Mouse (Mus musculus): ENCODE results near the gene Lrr1. TPM values are rescaled to one million over a fixed set of nuclear protein-coding genes. Genes with fewer than 3 reads are reported as not detected.
A peak's percentile ranks its signal among the peaks of the same experiment; 100 is the strongest.
"Not testable (repeated sequence)": the region's sequence is repeated elsewhere in the genome, so short reads cannot be mapped to it uniquely, and the experiment has no call there.

Gene Lrr1
- polyA plus RNA-seq, 1 experiment from 2014 or later, result 31.1 TPM

DNA sequence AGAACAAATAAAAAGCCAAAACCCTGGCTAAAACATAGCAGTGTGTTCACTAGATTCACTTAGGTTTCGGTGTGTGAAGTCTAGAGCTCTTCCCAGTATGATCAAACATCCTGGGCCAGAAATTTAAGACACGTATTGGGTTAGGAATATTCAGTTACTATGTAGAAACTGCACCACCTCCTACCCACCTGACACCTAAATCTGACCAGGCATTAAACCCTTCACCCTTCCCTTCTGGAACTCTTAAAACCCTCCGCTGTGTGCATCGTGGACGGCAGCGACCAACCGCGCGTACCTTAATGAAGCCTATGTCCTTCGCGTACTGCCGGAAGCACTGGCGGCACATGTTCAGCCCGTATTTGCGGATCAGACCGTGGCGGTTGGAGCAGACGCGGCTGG is 10.2 kb upstream of the Lrr1 start:
- Histone ChIP-seq H3K4me2 (peak overlapping the region; percentile 53), H3K9ac (ENCODE audit: low read length) (peak overlapping the region; percentile 93), H3K4me1 (ENCODE audit: control insufficient read depth, insufficient read depth, low read length) (peaks cover 3% of the 10 kb centered on the region; the same call in 1 of the 2 replicates), H3K27ac (ENCODE audit: low read depth, low read length) (peak overlapping the region; percentile 83), H3K9me3 (ENCODE audit: control insufficient read depth, low read length) (no peaks in the 10 kb centered on the region), H3K36me3 (ENCODE audit: control insufficient read depth, insufficient read depth, low read length) (no peaks in the 10 kb centered on the region; the same call in 1 of the 2 replicates), H3K4me3 (ENCODE audit: low read depth, low read length) (peak overlapping the region; percentile 71), H3K27me3 (ENCODE audit: control insufficient read depth, insufficient read depth, low read length) (no peaks in the 10 kb centered on the region)
- ATAC-seq (ENCODE audit: low FRiP score) (no peak), DNase-seq (ENCODE audit: low spot score, missing footprints) (no peak)
- under 1% methylated on average over 19 of the region's 19 CpGs for WGBS

DNA sequence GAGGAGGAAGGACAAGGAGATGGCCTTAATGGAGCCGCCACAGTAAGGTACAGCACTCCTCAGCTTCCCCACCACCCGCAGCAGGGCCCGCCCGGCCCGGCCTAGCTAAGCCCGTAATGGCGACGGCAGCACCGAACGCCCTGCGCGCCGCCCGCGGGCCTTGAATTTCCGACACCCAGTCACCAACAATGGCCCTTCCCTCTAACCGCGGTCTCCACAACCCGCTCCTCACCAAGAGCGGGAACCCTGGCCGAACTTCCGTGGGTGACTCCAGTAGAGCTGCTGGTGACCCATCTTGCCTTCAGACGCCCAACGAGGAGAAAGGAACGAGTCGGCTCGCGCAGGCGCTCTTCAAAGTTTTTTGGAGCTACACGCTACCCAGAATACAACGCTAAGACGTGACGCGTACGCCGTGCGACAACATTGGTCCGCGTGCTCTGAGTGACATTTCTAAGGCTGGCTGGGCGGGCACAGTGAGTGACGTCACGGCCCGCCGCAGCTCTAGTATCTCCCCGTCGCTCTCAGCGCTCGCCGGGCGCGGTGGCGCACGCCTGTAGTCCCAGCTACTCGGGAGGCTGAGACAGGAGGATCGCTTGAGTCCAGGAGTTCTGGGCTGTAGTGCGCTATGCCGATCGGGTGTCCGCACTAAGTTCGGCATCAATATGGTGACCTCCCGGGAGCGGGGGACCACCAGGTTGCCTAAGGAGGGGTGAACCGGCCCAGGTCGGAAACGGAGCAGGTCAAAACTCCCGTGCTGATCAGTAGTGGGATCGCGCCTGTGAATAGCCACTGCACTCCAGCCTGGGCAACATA is 9.6 kb upstream of the Lrr1 start, which contains the start of gene Rps29:
Gene Rps29 (minus strand): TSS at position 422 of the 813 bp plus-strand sequence.
- Histone ChIP-seq H3K9ac (ENCODE audit: low read length) (peak within 1 kb of the TSS; percentile 93), H3K4me2 (peak within 1 kb of the TSS; percentile 53), H3K4me3 (ENCODE audit: low read depth, low read length) (peak within 1 kb of the TSS; percentile 71), H3K27ac (ENCODE audit: low read depth, low read length) (peak within 1 kb of the TSS; percentile 83)
- ATAC-seq (ENCODE audit: low FRiP score), result peak; percentile 99
- DNase-seq (ENCODE audit: low spot score, missing footprints), result peak; percentile 100
- H3K4me1 ChIP-seq (ENCODE audit: control insufficient read depth, insufficient read depth, low read length); H3K9me3 ChIP-seq (ENCODE audit: control insufficient read depth, low read length); H3K27me3 ChIP-seq (ENCODE audit: control insufficient read depth, insufficient read depth, low read length); H3K36me3 ChIP-seq (ENCODE audit: control insufficient read depth, insufficient read depth, low read length): not testable (repeated sequence)
- WGBS, result under 1% methylated on average over 58 of the region's 68 CpGs

DNA sequence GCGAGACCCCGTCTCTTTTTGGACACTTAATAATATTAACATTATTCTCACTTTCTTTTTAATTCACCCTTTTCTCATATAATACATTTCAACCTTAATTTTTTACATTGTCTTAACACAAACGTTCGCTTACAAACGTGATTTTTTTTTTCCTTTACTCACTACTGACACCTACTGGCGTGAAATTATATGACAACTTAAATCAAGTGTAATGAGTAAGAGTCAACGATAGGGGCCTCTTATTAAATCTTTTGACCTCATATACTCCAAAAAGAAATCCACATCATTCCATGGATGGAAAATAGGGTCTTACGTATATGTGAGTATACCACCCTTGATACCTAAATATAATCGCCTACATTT is 9.1 kb upstream of the Lrr1 start:
- no peak overlapping the region for H3K9ac ChIP-seq (ENCODE audit: low read length)
- no peaks in the 10 kb centered on the region for H3K27me3 ChIP-seq (ENCODE audit: control insufficient read depth, insufficient read depth, low read length)
- no peaks in the 10 kb centered on the region; the same call in 1 of the 2 replicates for H3K36me3 ChIP-seq (ENCODE audit: control insufficient read depth, insufficient read depth, low read length)
- H3K27ac ChIP-seq (ENCODE audit: low read depth, low read length), result no peak overlapping the region
- no peak; the same call in 1 of the 2 replicates for ATAC-seq (ENCODE audit: low FRiP score)
- no peak overlapping the region for H3K4me3 ChIP-seq (ENCODE audit: low read depth, low read length)
- no peaks in the 10 kb centered on the region for H3K9me3 ChIP-seq (ENCODE audit: control insufficient read depth, low read length)
- H3K4me2 ChIP-seq, result no peak overlapping the region; the same call in 1 of the 2 replicates
- peak; percentile 97 for DNase-seq (ENCODE audit: low spot score, missing footprints)
- 8% methylated on average over 9 of the region's 9 CpGs for WGBS
- peaks cover 3% of the 10 kb centered on the region; the same call in 1 of the 2 replicates for H3K4me1 ChIP-seq (ENCODE audit: control insufficient read depth, insufficient read depth, low read length)

DNA sequence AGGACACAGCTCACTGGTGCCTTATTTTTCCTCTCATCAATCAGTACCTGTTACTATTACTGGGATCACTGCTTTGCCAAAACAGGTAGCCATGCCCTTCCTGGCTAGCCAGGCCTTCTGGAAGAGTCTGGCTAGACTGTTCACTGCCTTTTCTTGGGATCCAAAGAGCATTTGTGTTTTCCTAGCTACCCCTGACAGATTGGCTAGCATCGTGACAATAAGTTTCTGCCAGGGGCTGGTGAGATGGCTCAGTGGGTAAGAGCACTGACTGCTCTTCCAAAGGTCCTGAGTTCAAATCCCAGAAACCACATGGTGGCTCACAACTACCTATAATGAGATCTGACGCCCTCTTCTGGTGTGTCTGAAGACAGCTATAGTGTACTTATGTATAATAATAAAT is 7.9 kb upstream of the Lrr1 start:
- H3K9ac ChIP-seq (ENCODE audit: low read length); H3K4me1 ChIP-seq (ENCODE audit: control insufficient read depth, insufficient read depth, low read length); H3K36me3 ChIP-seq (ENCODE audit: control insufficient read depth, insufficient read depth, low read length); DNase-seq (ENCODE audit: low spot score, missing footprints); H3K4me3 ChIP-seq (ENCODE audit: low read depth, low read length); H3K4me2 ChIP-seq; H3K27ac ChIP-seq (ENCODE audit: low read depth, low read length); ATAC-seq (ENCODE audit: low FRiP score); H3K27me3 ChIP-seq (ENCODE audit: control insufficient read depth, insufficient read depth, low read length); H3K9me3 ChIP-seq (ENCODE audit: control insufficient read depth, low read length): not testable (repeated sequence)
- 75% methylated on average over 2 of the region's 2 CpGs for WGBS

DNA sequence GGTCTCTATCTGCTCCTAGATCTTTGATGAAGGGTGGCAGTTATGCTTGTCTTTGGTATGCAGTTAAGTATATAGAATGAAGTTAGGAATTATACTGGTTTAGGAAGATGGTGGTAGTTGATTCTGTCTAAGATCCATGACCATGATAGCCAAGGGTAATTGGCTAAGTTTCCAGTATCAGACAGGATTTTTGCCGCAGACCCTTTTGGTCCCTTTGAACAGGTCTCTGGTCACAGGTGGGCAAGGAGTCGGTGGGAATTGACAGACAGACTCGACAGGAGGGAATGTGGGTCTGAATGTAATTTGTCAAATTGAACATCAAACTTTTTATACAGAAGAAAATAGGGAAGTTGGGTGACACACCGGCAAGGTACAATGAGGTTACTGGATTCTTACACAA is 5.0 kb upstream of the Lrr1 start:
- not testable (repeated sequence) for H3K27ac ChIP-seq (ENCODE audit: low read depth, low read length); H3K36me3 ChIP-seq (ENCODE audit: control insufficient read depth, insufficient read depth, low read length); H3K9me3 ChIP-seq (ENCODE audit: control insufficient read depth, low read length); H3K4me2 ChIP-seq; H3K27me3 ChIP-seq (ENCODE audit: control insufficient read depth, insufficient read depth, low read length); H3K4me3 ChIP-seq (ENCODE audit: low read depth, low read length); H3K9ac ChIP-seq (ENCODE audit: low read length); H3K4me1 ChIP-seq (ENCODE audit: control insufficient read depth, insufficient read depth, low read length); ATAC-seq (ENCODE audit: low FRiP score)
- WGBS, result 86% methylated on average over 4 of the region's 4 CpGs
- peak; percentile 53 for DNase-seq (ENCODE audit: low spot score, missing footprints)

DNA sequence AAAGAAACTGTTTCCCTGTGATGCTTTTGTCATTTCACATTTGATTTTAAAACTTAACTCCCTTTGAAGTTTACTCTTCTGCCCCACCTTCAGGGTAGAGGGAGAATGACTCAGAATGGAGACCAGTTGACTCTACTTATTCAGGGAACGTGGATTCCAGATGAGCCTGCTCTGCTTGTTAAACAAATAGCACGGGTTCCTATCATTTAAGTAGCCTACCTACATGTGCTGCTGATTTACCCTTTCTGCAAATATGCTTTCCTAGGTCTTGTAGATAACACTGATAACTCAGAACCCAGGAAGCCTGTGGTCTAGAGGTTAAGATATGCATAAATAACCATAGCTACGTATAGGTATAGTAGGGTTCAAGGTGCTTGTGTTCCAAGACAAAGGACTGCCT is 3.7 kb upstream of the Lrr1 start:
- ATAC-seq (ENCODE audit: low FRiP score) (no peak), DNase-seq (ENCODE audit: low spot score, missing footprints) (peak; percentile 47)
- Histone ChIP-seq H3K4me1 (ENCODE audit: control insufficient read depth, insufficient read depth, low read length) (peaks cover 4% of the 10 kb centered on the region; the same call in 1 of the 2 replicates), H3K9ac (ENCODE audit: low read length) (no peak overlapping the region), H3K4me2 (no peak overlapping the region), H3K27ac (ENCODE audit: low read depth, low read length) (no peak overlapping the region), H3K9me3 (ENCODE audit: control insufficient read depth, low read length) (no peaks in the 10 kb centered on the region), H3K36me3 (ENCODE audit: control insufficient read depth, insufficient read depth, low read length) (no peaks in the 10 kb centered on the region), H3K27me3 (ENCODE audit: control insufficient read depth, insufficient read depth, low read length) (no peaks in the 10 kb centered on the region), H3K4me3 (ENCODE audit: low read depth, low read length) (no peak overlapping the region)
- 65% methylated on average over 3 of the region's 3 CpGs for whole genome bisulfite sequencing

DNA sequence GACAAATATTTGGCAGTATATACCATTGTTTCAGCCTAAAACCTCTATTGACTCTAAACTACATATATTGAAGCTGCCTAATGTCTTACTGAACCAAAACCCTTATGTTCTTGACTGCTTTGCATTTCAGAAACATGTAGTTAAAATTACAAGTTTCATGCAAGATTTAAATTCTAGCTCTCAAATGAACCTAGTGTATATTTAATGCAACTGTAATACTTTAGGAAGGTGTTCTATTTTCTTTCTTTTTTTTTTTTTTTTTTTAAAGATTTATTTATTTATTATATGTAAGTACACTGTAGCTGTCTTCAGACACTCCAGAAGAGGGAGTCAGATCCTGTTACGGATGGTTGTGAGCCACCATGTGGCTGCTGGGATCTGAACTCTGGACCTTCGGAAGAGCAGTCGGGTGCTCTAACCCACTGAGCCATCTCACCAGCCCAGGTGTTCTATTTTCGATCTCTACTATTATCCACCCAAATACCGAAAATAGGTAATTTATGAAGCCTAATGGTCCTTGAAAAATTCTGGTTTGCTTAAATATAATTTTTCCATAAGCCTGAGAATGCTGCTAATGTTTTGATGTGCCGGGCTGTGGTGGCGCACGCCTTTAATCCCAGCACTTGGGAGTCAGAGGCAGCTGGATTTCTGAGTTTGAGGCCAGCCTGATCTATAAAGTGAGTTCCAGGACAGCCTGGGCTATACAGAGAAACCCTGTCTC is 1.6 kb upstream of the Lrr1 start:
- not testable (repeated sequence) for H3K9ac ChIP-seq (ENCODE audit: low read length); H3K9me3 ChIP-seq (ENCODE audit: control insufficient read depth, low read length); H3K4me2 ChIP-seq; H3K36me3 ChIP-seq (ENCODE audit: control insufficient read depth, insufficient read depth, low read length); ATAC-seq (ENCODE audit: low FRiP score); H3K27me3 ChIP-seq (ENCODE audit: control insufficient read depth, insufficient read depth, low read length); H3K4me3 ChIP-seq (ENCODE audit: low read depth, low read length); H3K27ac ChIP-seq (ENCODE audit: low read depth, low read length); H3K4me1 ChIP-seq (ENCODE audit: control insufficient read depth, insufficient read depth, low read length)
- peak; percentile 69 for DNase-seq (ENCODE audit: low spot score, missing footprints)
- WGBS, result 61% methylated on average over 8 of the region's 8 CpGs

DNA sequence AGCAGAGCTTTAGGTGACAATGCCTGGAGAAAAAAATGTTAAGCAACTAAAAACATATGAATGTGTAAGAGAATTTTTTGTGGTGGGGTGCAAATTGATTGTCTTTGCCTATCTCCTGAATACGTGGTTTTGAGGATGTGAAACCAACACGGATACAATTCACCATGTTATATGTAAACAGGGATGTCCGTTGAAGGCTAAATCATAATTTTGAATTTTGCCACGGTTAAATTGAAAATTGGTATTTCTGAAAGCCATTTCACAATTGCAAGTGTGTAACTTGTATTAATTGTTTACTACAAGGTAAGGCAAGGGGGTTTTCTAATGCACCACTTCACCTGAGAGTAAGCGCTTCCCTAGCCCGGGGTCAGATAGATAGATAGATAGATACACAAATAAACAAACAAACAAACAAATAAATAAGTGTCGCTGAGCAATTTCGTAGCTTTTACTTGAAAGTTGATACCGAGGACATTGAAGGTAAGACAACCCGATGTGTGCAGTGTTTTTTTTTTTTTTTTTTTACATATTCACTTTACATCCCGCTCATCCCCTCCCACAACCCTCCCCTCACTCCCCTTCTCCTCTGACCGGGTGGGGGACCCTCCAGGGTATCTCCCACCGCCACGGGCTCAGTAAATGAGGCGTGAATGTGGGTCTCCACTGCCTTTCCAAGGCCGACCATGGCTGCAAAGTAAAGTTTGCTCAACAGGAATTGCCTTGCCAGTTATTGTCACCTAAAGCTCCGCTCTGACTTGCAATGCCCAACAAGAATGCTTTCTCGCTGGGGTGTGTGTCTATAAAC is 756 bp upstream of the Lrr1 start:
- 10% methylated on average over 18 of the region's 18 CpGs for WGBS
- Histone ChIP-seq H3K9me3 (ENCODE audit: control insufficient read depth, low read length) (no peaks in the 10 kb centered on the region), H3K27ac (ENCODE audit: low read depth, low read length) (no peak overlapping the region), H3K36me3 (ENCODE audit: control insufficient read depth, insufficient read depth, low read length) (no peaks in the 10 kb centered on the region), H3K9ac (ENCODE audit: low read length) (peak overlapping the region; percentile 82), H3K4me2 (peak overlapping the region; percentile 89), H3K4me1 (ENCODE audit: control insufficient read depth, insufficient read depth, low read length) (peaks cover 4% of the 10 kb centered on the region; the same call in 1 of the 2 replicates), H3K27me3 (ENCODE audit: control insufficient read depth, insufficient read depth, low read length) (no peaks in the 10 kb centered on the region), H3K4me3 (ENCODE audit: low read depth, low read length) (peak overlapping the region; percentile 63)
- peak; percentile 83 for DNase-seq (ENCODE audit: low spot score, missing footprints)
- ATAC-seq (ENCODE audit: low FRiP score), result peak; percentile 69
